Mouse (Mus musculus) liver, adult 2 months (tissue): ENCODE measurements at regions not wholly inside any gene's neighbourhood (a gene's known extent, or its start where the extent isn't known, plus 50 kb on each side); places are given as distances from the start of the nearest gene placed in this dataset.

ENCODE experiments used
- DNase-seq: peaks from one replicate; pipeline ENCODE4 v3.0.0-alpha.2; 2011; ENCODE audit warnings: low read depth, low spot score; ENCODE audit errors: extremely low read depth
- H3K27ac ChIP-seq: fragments of 200-500 bp; replicated peaks from 2 replicates; pipeline ENCODE4 v1.5.1; 2012; ENCODE audit warnings: low read depth, mild to moderate bottlenecking, control low read depth, inconsistent platforms, low read length; ENCODE audit not compliant: insufficient read depth
- H3K27me3 ChIP-seq: fragments of 200-500 bp; 2 replicates; pipeline ENCODE4 v1.6.1; 2012; ENCODE audit warnings: mild to moderate bottlenecking, moderate library complexity, low read length, inconsistent platforms; ENCODE audit not compliant: control insufficient read depth, insufficient read depth
- H3K36me3 ChIP-seq: fragments of 200-500 bp; 2 replicates; pipeline ENCODE4 v1.6.1; 2012; ENCODE audit warnings: low read length, inconsistent platforms; ENCODE audit not compliant: control insufficient read depth, insufficient read depth
- H3K4me1 ChIP-seq: fragments of 200-500 bp; 2 replicates; pipeline ENCODE4 v1.6.1; 2011; ENCODE audit warnings: low read length; ENCODE audit not compliant: control insufficient read depth, insufficient read depth
- H3K4me3 ChIP-seq: fragments of 200-500 bp; 2 replicates; pipeline ENCODE4 v1.5.1; 2011; ENCODE audit warnings: low read depth, mild to moderate bottlenecking, control low read depth, low read length, moderate library complexity; ENCODE audit not compliant: insufficient read depth
- H3K79me2 ChIP-seq: fragments of 200-500 bp; 2 replicates; pipeline ENCODE4 v1.6.1; 2012; ENCODE audit warnings: inconsistent platforms, mild to moderate bottlenecking, low read length, moderate library complexity; ENCODE audit not compliant: control insufficient read depth, insufficient read depth
- H3K9ac ChIP-seq: fragments of 200-500 bp; 2 replicates; pipeline ENCODE4 v1.6.1; 2012; ENCODE audit warnings: low read depth, mild to moderate bottlenecking, control low read depth, inconsistent platforms, low read length
- CTCF ChIP-seq: fragments of 200-500 bp; IDR thresholded peaks from 2 replicates; pipeline ENCODE4 v1.5.1; 2011; ENCODE audit warnings: low read depth, low read length, control low read depth
- POLR2A ChIP-seq: fragments of 200-500 bp; IDR thresholded peaks from 2 replicates; pipeline ENCODE4 v1.6.1; 2011; ENCODE audit warnings: low read length, control low read depth; ENCODE audit not compliant: insufficient read depth; ENCODE audit errors: extremely low read depth
- WGBS: fragments of 180-500 bp; shearing (Covaris S2); methylation state at CpG from one replicate; pipeline ENCODE4 v1.1.7; 2018; 5-methylcytosine and 5-hydroxymethylcytosine counted together

GRCm38 (mm10) chr2:169503598-169503958, 84.0 kb downstream of the Gm11011 start:
- no peaks in the 10 kb centered on the region for H3K79me2 ChIP-seq
- H3K4me1 ChIP-seq, result no peaks in the 10 kb centered on the region
- no peak for TF ChIP-seq CTCF
- TF ChIP-seq POLR2A, result no peak
- DNase-seq, result no peak
- H3K27me3 ChIP-seq, result no peaks in the 10 kb centered on the region
- 88% methylated on average over 6 of the region's 6 CpGs for WGBS
- no peaks in the 10 kb centered on the region for H3K36me3 ChIP-seq
- no peak overlapping the region for H3K27ac ChIP-seq
- H3K4me3 ChIP-seq, result no peak overlapping the region
- no peak overlapping the region for H3K9ac ChIP-seq

GRCm38 (mm10) chr2:169502717-169503597, 84.6 kb downstream of the Gm11011 start:
- 91% methylated on average over 19 of the region's 19 CpGs for WGBS

GRCm38 (mm10) chr2:169501736-169502340, 85.7 kb downstream of the Gm11011 start:
- H3K27me3 ChIP-seq, result no peaks in the 10 kb centered on the region
- no peak for DNase-seq
- H3K4me3 ChIP-seq, result no peak overlapping the region
- no peaks in the 10 kb centered on the region for H3K36me3 ChIP-seq
- H3K4me1 ChIP-seq, result no peaks in the 10 kb centered on the region
- H3K27ac ChIP-seq, result no peak overlapping the region
- WGBS, result 91% methylated on average over 11 of the region's 11 CpGs
- no peak overlapping the region for H3K9ac ChIP-seq
- no peaks in the 10 kb centered on the region for H3K79me2 ChIP-seq
- TF ChIP-seq POLR2A (no peak), CTCF (no peak)

More at GRCm38 (mm10) chr2:169502717-169503597, 84.6 kb downstream of the Gm11011 start:
- no peak overlapping the region for H3K4me3 ChIP-seq
- H3K27me3 ChIP-seq, result no peaks in the 10 kb centered on the region
- H3K79me2 ChIP-seq, result no peaks in the 10 kb centered on the region
- H3K36me3 ChIP-seq, result no peaks in the 10 kb centered on the region
- H3K27ac ChIP-seq, result no peak overlapping the region
- no peak for TF ChIP-seq CTCF
- TF ChIP-seq POLR2A, result no peak
- no peak overlapping the region for H3K9ac ChIP-seq
- no peaks in the 10 kb centered on the region for H3K4me1 ChIP-seq
- DNase-seq, result no peak

GRCm38 (mm10) chr2:169495368-169495767, 92.2 kb downstream of the Gm11011 start:
- 80% methylated on average over 10 of the region's 10 CpGs for WGBS
- no peak overlapping the region for H3K9ac ChIP-seq
- TF ChIP-seq POLR2A, result no peak
- TF ChIP-seq CTCF, result no peak
- no peaks in the 10 kb centered on the region for H3K79me2 ChIP-seq
- H3K36me3 ChIP-seq, result no peaks in the 10 kb centered on the region
- H3K4me3 ChIP-seq, result no peak overlapping the region
- no peaks in the 10 kb centered on the region for H3K27me3 ChIP-seq
- peaks cover 2% of the 10 kb centered on the region; the same call in 1 of the 2 replicates for H3K4me1 ChIP-seq
- no peak for DNase-seq
- H3K27ac ChIP-seq, result no peak overlapping the region

GRCm38 (mm10) chr2:169494503-169495311, 92.8 kb downstream of the Gm11011 start:
- no peaks in the 10 kb centered on the region for H3K27me3 ChIP-seq
- no peaks in the 10 kb centered on the region for H3K79me2 ChIP-seq
- 28% methylated on average over 11 of the region's 11 CpGs for WGBS
- no peak for TF ChIP-seq CTCF
- TF ChIP-seq POLR2A, result no peak
- no peaks in the 10 kb centered on the region for H3K36me3 ChIP-seq
- peaks cover 2% of the 10 kb centered on the region; the same call in 1 of the 2 replicates for H3K4me1 ChIP-seq
- H3K4me3 ChIP-seq, result no peak overlapping the region
- no peak for DNase-seq
- H3K27ac ChIP-seq, result no peak overlapping the region
- H3K9ac ChIP-seq, result no peak overlapping the region
